Mouse (Mus musculus) layer of hippocampus, adult 8-10 months (tissue): ENCODE measurements around the gene Epas1. TPM values are rescaled to one million over a fixed set of nuclear protein-coding genes. Genes with fewer than 3 reads are reported as not detected.

Experiments
- DNase-seq, 2 experiments: peaks; one replicate each; pipeline ENCODE4 v3.0.0; 2022; ENCODE audit warnings: low spot score in 2 of 2
- total RNA-seq, 4 experiments: library from RNA; stranded (reverse); gene quantifications; 2 replicates each; pipeline ENCODE4 v1.2.4; 2022

Epas1 gene
- total RNA-seq, 4 experiments from 2014 or later = 89.6 to 95.2 (median 94.2) TPM

GRCm38 (mm10) chr17:86787805-86788204 is 34.3 kb downstream of the Epas1 start:
- no peak for DNase-seq

DNA sequence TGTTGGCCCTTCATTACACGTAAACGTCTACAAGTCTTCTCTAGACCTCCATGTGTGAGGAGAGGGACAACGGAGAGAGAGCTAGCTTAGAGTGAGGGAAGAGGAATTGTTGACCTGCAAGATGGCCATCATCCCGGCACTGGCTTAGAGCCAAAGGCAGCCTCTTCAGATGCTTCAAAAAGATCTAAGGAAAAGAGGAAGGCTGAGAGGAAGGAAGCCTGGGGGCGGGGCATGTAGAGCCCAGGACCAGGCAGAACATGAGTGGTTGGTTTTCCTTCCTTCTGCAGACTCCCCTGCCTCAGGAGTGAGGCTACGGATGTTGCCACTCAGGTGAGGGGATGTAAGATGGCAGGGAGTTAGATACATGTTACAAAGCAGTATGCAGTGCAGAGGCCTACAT is 34.8 kb downstream of the Epas1 start:
- no peak for DNase-seq

- DNase-seq = no peak
Measured at GRCm38 (mm10) chr17:86791925-86792324, 38.4 kb downstream of the Epas1 start.

DNA sequence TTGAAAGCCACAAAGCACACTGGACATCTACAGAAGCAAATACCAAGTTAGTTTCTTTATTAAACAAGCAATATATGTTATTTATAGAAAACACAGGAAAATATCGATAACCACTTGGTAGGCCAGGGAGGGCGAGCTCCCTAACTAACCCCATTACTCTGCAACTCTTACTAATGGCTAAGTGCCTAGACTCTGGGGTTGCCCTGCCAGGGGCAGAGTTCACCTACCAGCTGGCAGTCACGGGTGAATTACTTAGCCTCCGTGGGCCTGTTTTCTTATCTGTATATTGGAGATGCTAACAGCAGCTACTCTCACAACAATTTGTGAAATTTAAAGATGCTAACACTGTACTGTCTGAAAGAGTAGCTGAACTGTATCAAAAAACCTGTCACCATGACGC is 42.3 kb downstream of the Epas1 start:
- no peak for DNase-seq

DNA sequence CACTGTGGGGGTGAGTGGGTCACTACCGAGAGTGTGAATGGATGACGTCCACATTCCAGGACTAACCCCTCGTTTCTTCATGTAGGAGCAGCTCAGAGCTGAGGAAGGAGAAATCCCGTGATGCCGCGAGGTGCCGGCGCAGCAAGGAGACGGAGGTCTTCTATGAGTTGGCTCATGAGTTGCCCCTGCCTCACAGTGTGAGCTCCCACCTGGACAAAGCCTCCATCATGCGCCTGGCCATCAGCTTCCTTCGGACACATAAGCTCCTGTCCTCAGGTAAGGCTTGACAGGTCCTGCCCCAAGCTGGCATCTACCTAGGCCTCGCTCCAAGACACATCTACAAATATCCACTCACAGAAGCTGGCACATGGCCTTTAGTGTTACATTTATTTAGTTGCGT is 43.5 kb downstream of the Epas1 start:
- DNase-seq = no peak

GRCm38 (mm10) chr17:86798460-86798859 is 45.0 kb downstream of the Epas1 start:
- DNase-seq = no peak

GRCm38 (mm10) chr17:86798951-86799350 is 45.5 kb downstream of the Epas1 start:
- no peak for DNase-seq

- no peak for DNase-seq
Measured at GRCm38 (mm10) chr17:86800535-86800934, 47.0 kb downstream of the Epas1 start.

DNA sequence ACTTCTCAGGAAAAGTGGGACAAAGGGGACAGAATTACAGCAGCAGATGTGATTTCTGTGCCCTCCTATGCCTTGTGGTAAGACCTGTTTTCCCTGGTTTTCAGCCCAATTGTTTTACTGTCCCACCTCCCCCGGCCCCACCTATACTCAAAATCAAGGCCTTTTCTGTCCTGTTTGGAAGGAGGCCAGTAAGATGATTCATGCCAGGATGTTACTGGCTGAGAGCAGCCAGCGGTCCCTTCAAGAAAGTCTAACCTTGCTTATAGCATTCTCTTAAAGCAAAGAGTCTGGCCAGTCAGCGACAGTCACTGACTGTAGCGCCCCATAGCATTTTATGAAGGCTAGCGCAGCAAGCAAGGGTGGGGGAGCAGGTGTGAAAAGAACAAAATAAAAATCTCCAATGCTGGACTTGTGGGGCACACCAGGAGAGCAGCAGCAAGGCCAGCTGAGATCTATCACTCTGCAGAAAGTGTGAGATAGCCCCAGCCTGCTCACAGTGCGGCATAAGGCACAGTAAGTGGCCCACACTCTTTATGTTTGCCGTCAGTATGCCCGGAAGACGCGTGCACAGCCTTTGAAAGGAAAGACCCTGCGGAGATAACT is 47.8 kb downstream of the Epas1 start:
- DNase-seq = no peak

DNA sequence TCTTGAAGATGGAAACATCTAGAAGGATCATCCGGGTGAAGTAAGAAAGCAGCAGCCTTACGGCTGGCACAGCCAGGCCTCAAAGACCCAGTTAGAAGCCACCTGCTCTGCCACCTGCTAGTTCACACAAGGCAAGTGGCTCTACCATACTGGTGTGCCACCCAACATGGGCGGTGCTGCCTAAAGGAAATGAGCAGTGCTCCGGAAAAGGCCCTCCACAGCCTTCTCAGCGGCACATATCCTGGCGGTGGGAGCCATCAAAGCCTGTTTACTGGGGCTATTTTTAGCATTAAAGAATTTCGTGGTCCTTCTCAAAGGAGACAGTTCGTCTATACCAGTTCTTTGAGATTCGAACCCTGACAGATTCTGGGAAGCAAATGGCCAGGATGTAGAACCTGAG is 48.4 kb downstream of the Epas1 start:
- no peak for DNase-seq

DNA sequence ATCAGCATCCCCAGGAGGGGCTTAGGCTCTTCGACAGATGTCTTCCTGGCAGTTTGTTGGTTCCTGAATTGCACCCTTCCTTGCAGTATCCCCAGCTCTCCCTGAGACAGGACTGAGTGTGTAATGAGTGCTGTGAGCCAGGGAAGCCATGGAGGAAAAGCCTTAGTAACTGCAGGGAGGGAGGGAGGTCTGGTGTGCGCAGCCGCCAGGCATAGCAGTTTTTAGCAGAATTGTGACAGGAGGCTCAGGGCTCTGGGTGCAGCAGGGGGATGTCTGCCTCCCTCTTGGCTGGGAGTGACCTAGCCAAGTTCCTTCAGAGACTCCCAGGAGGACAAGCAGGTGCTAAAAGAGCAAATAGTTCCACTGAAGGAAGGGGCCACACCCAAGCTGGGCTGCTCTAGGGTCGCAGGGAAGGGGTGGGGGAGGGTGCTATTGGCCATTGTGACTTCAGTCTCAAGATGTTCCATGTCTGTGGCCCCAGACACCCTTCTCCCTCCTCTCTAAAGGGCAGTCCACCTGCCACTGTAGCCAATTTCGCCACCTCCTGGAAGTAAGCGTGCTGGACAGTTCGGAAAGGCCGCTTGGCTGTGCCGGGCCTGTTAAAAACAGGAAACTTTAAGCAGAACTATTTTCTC is 49.0 kb downstream of the Epas1 start:
- no peak for DNase-seq

DNA sequence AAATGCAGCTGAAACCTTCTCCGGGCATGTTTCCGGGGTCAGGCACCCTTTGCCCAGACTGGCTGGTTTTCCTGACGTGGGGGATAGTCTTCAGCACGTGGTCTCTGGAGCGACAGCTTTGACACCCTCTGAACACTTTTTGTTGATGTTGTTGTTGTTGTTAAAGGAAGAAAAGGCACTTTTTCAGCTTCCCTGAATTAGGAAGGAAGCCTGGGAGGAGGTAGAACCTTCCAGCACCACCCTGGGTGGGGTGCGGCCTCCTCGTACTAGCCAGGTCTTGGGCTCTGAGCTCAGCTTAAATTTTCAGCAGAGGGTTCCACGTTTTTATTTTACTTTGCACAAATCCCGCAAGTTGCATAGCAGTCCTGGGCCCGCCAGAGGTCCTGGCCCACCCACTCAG is 49.6 kb downstream of the Epas1 start:
- no peak for DNase-seq

DNA sequence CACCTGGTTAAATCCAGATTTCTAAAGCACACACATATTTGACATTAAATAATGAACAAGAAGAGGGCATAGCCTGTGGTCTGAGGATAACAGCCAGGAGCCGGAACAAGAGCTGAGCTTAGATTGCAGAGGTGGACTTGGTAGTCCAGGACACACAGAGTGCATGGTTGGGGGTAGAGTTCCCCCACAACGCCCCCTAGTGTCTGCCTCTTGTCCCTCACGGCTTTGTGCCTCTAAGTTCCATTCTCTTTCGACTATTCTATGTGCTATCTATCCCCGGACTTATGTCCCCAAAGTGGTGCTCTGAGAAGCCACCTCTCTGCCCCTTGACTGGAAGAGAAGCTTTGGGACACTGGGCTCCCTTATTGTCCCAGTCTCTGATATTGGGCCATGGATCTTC is 50.2 kb downstream of the Epas1 start:
- no peak for DNase-seq

DNA sequence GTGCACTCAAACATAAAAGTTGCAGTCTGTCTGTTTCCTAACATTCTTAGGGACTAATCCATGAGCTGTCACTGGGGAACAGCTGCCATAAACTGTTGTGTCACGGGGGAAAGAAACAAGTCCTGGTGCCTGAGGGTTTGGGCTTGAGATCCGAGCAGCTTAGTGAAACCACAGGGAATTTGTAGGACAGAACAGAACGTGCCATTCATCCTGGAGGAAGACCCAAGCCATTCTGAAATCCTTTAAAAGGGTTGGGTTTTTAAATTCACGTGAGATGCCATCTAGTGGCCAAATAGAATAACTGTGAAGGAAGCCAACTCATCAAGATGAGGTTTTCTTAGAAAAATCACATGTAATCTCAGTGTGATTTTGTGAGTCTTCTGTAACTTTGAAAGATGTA is 58.5 kb downstream of the Epas1 start:
- DNase-seq = peak in 1 of 2 experiments; percentile 9

GRCm38 (mm10) chr17:86814320-86814719 is 60.8 kb downstream of the Epas1 start:
- DNase-seq = no peak

GRCm38 (mm10) chr17:86815016-86815865 is 61.7 kb downstream of the Epas1 start:
- DNase-seq = no peak

DNA sequence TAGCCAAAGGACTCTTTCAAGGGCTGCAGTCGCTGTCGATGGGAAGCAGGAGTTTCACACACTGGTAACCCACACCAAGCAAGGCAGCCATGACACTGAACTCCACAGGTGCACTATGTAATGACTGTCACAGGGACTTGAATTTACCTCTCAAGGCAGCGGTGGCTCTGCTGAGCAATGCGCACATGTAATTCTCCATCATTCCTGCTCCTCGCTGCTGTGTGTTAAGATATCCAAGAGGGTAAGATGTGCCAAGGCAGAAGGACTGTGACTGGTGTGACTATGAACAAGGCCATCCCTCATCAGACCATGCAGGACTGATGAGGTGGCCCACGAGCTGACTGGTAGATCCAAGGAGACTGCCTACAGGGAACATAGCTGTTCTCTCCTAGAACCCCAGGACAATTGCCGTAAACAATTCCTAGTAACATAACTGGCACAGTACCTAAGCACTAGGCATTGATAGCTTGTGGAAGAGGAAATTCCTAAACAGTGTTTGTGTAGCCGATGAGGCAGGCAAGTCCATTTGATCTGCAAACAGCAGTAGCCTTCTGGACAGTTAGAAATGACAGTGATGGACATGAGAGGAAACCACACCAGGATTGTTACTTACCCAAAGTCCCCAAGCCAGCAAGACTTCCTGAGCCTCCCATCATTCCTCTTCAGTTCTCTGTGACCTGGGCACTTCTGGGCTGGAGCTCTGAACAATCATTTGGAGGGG is 68.7 kb downstream of the Epas1 start:
- no peak for DNase-seq

DNA sequence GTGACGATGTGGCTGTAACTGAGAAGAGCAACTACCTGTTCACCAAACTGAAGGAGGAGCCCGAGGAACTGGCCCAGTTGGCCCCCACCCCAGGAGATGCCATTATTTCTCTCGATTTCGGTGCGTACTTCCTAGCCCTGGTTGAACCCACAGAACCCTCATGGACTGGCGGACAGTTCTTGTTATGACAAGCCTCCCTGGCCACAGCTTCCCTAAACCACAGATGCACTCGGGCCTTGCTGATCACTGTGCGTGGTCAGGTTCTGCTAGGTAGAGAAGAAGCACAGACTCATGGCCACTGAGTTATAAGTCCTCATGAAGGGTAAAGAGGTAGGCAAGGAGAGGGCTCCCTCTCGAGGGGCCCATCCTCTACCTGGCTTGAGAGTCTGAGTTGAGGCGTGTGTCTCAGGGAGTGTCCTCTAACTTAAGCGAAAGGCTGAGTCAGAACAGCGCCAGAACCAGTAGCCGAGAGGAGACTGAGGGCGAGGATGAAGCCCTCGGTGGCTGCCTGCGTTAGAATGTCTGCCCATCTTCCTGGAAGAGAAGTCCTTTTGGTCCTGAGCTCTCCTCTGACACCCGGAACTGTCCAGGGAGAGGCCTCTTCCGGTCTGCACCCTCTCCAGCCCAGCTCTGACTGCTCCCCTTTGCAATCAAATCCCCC is 71.1 kb downstream of the Epas1 start:
- DNase-seq = no peak

DNA sequence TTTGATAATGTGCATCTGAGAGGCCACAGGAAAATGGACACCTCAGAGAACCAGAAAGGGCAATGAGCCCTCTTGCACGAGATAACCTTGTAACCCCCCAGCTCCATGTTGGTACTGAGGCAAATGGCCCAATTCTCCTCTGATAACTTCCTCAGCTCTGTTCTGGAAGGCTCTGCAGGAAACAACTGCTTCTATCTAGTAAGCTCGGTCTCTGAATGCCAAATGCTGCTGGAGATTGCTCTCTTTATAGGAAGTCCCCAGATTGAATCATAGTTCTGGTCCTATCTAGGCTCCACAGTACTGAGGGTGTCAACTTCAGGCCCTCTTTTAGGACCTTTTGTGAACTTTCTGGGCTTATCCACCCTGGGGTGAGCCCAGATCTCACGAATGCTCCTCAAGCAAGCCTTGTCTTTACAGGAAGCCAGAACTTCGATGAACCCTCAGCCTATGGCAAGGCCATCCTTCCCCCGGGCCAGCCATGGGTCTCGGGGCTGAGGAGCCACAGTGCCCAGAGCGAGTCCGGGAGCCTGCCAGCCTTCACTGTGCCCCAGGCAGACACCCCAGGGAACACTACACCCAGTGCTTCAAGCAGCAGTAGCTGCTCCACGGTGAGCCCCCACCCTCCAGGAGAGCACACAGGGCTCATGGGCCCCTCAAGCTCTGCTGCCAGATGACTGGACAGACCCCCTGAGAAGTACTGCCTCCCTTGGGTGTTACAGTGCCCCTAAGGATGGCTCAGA is 71.8 kb downstream of the Epas1 start:
- DNase-seq = no peak

GRCm38 (mm10) chr17:86826376-86826775 is 72.9 kb downstream of the Epas1 start:
- no peak for DNase-seq
